Mouse (Mus musculus) lung, embryonic 15.5 days (tissue): ENCODE results near the gene Celsr2. TPM values are rescaled to one million over a fixed set of nuclear protein-coding genes. Genes with fewer than 3 reads are reported as not detected.
A peak's percentile ranks its signal among the peaks of the same experiment; 100 is the strongest.

Experiments used
- ATAC-seq: fragments of 200-750 bp; cut with Nextera tagmentation; 2 replicates; pipeline ENCODE4 v1.8.0; 2017; ENCODE audit warnings: moderate number of reproducible peaks, borderline replicate concordance; ENCODE audit not compliant: low FRiP score, low TSS enrichment; ENCODE audit errors: extremely low read depth
- H3K27ac ChIP-seq: fragments of 300-500 bp; sonication (generic); 2 replicates; pipeline ENCODE4 v1.5.1; 2015; ENCODE audit warnings: moderate library complexity, mild to moderate bottlenecking, inconsistent platforms
- H3K27me3 ChIP-seq: fragments of 300-500 bp; sonication (generic); 2 replicates; pipeline ENCODE4 v1.6.1; 2015; ENCODE audit warnings: inconsistent platforms
- H3K36me3 ChIP-seq: fragments of 300-500 bp; sonication (generic); 2 replicates; pipeline ENCODE4 v1.6.1; 2015; ENCODE audit warnings: inconsistent platforms
- H3K4me1 ChIP-seq: fragments of 300-500 bp; sonication (generic); 2 replicates; pipeline ENCODE4 v1.6.1; 2015; ENCODE audit warnings: inconsistent platforms
- H3K4me2 ChIP-seq: fragments of 300-500 bp; sonication (generic); 2 replicates; pipeline ENCODE4 v1.6.1; 2015; ENCODE audit warnings: inconsistent platforms, mild to moderate bottlenecking, moderate library complexity
- H3K4me3 ChIP-seq: fragments of 300-500 bp; sonication (generic); 2 replicates; pipeline ENCODE4 v1.5.1; 2015; ENCODE audit warnings: mild to moderate bottlenecking, inconsistent platforms
- H3K9ac ChIP-seq: fragments of 300-500 bp; sonication (generic); 2 replicates; pipeline ENCODE4 v1.6.1; 2015; ENCODE audit warnings: inconsistent platforms
- H3K9me3 ChIP-seq: fragments of 300-500 bp; sonication (generic); 2 replicates; pipeline ENCODE4 v1.6.1; 2016; ENCODE audit warnings: inconsistent platforms
- WGBS: fragments of 180-500 bp; shearing (Covaris S2); methylation state at CpG from one replicate; pipeline ENCODE4 v1.1.7; 2015; 5-methylcytosine and 5-hydroxymethylcytosine counted together
- polyA plus RNA-seq: library from polyadenylated mRNA; unstranded; fragments of >200 nt; fragmentation: Nextera tagmentation; extraction: Ambion mirVana; gene quantifications from 2 replicates; pipeline ENCODE4 v1.2.1, GENCODE M21; 2015

The Celsr2 gene
- polyA plus RNA-seq, result 7.5 and 8.5 TPM in 2 replicates

GRCm38 (mm10) chr3:108414857-108415830, at the start of gene Celsr2:
TSS of gene Celsr2 (minus strand) at chr3:108415552.
- peak; percentile 21; the same call in 1 of the 2 replicates for ATAC-seq
- Histone ChIP-seq H3K4me2 (peak within 1 kb of the TSS; percentile 98), H3K27ac (peak within 1 kb of the TSS; percentile 60), H3K4me1 (peaks cover 24% of the 10 kb centered on the region), H3K9me3 (no peaks in the 10 kb centered on the region), H3K4me3 (peak within 1 kb of the TSS; percentile 69), H3K27me3 (peaks cover 12% of the 10 kb centered on the region), H3K36me3 (peaks cover 23% of the 10 kb centered on the region), H3K9ac (peak within 1 kb of the TSS; percentile 56)
- 5% methylated on average over 61 of the region's 67 CpGs for WGBS

- no peak overlapping the region for H3K4me3 ChIP-seq
- H3K27me3 ChIP-seq, result no peaks in the 10 kb centered on the region
- H3K4me2 ChIP-seq, result peak overlapping the region; percentile 33
- peak overlapping the region; percentile 3; the same call in 1 of the 2 replicates for H3K27ac ChIP-seq
- no peak overlapping the region for H3K9ac ChIP-seq
- peak; percentile 35; the same call in 1 of the 2 replicates for ATAC-seq
- H3K4me1 ChIP-seq, result peaks cover 9% of the 10 kb centered on the region
- WGBS, result 20% methylated on average over 10 of the region's 10 CpGs
- H3K36me3 ChIP-seq, result no peaks in the 10 kb centered on the region
- no peaks in the 10 kb centered on the region for H3K9me3 ChIP-seq
These were observed 43.5 kb upstream of the Celsr2 start for GRCm38 (mm10) chr3:108458866-108459265.

GRCm38 (mm10) chr3:108458380-108458779, 43.0 kb upstream of the Celsr2 start:
- peaks cover 9% of the 10 kb centered on the region for H3K4me1 ChIP-seq
- peak overlapping the region; percentile 33 for H3K4me2 ChIP-seq
- no peak overlapping the region for H3K9ac ChIP-seq
- H3K36me3 ChIP-seq, result no peaks in the 10 kb centered on the region
- WGBS, result 38% methylated on average over 14 of the region's 14 CpGs
- no peaks in the 10 kb centered on the region for H3K9me3 ChIP-seq
- H3K27ac ChIP-seq, result peak overlapping the region; percentile 3; the same call in 1 of the 2 replicates
- no peaks in the 10 kb centered on the region for H3K27me3 ChIP-seq
- H3K4me3 ChIP-seq, result no peak overlapping the region
- ATAC-seq, result no peak; the same call in 1 of the 2 replicates

DNA sequence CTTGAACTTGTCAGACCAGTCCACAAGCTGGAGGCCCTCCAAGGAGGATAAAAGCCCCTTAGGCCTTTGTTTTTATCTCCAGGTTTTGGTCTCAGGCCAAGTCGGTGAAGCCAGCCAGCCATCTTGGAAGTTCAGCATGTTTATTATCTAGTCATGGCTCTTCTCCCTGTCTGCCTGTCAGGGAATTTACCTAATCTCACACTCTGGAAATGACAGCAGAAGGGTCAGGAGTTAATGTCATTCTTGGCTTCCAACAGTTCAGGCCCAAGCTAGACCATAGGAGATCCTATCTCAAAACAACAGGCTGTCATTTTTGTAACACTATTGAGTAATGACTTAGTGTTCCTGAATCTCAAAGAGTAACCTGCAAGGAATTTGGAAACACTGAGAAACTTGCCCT, 38.8 kb upstream of the Celsr2 start:
- no peak overlapping the region for H3K9ac ChIP-seq
- H3K27me3 ChIP-seq, result no peaks in the 10 kb centered on the region
- H3K27ac ChIP-seq, result no peak overlapping the region
- H3K4me3 ChIP-seq, result no peak overlapping the region
- H3K9me3 ChIP-seq, result no peaks in the 10 kb centered on the region
- 63% methylated on average over 1 of the region's 1 CpGs for WGBS
- peaks cover 9% of the 10 kb centered on the region for H3K4me1 ChIP-seq
- H3K4me2 ChIP-seq, result no peak overlapping the region
- H3K36me3 ChIP-seq, result no peaks in the 10 kb centered on the region
- ATAC-seq, result no peak

- Histone ChIP-seq H3K4me3 (no peak overlapping the region), H3K9ac (no peak overlapping the region), H3K27me3 (no peaks in the 10 kb centered on the region), H3K4me2 (no peak overlapping the region), H3K27ac (no peak overlapping the region), H3K9me3 (no peaks in the 10 kb centered on the region), H3K4me1 (no peaks in the 10 kb centered on the region), H3K36me3 (no peaks in the 10 kb centered on the region)
- no peak for ATAC-seq
- 80% methylated on average over 2 of the region's 2 CpGs for WGBS
These were observed 36.6 kb upstream of the Celsr2 start for GRCm38 (mm10) chr3:108451969-108452368.

GRCm38 (mm10) chr3:108445366-108445705, 30.0 kb upstream of the Celsr2 start:
- ATAC-seq, result no peak
- H3K4me2 ChIP-seq, result peak overlapping the region; percentile 82
- peak overlapping the region; percentile 78 for H3K27ac ChIP-seq
- no peaks in the 10 kb centered on the region for H3K27me3 ChIP-seq
- peak overlapping the region; percentile 66; the same call in 1 of the 2 replicates for H3K9ac ChIP-seq
- no peaks in the 10 kb centered on the region for H3K9me3 ChIP-seq
- H3K4me1 ChIP-seq, result peaks cover 23% of the 10 kb centered on the region
- peak overlapping the region; percentile 75 for H3K4me3 ChIP-seq
- WGBS, result 16% methylated on average over 6 of the region's 6 CpGs
- H3K36me3 ChIP-seq, result no peaks in the 10 kb centered on the region

DNA sequence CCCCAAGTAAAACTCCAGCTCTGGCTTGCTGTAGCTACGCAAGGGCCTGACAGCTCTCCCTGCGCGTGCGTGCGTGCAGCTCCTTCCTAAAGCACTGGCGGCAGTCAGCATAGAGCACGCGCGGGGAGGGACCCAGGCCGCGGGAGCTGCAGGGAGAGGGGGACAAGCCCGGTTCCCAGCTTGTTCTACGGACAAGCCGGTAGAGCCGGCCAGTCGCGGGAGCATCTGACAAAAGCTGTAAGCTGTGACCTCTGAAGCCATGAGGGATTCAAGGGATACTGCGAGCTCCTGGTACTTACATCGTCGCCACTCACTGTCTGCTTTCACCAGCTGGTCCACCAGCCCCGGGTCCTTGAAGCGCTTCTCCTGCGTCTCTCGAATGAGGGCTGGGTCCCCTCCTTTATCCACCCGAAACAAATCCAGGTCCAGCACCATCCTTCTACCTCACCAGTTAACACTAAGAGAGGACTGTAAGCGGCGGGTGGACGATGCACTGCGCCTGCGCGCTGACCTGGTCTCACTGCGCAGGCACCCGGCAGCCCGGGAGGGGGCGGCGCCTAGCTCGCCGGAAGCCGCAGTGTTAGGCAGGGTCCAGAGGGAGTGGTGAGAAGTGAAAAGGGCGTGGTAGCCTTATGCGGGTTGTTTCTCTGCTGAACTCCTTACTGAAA, 29.5 kb upstream of the Celsr2 start, which contains the start of gene Sars:
Gene Sars (minus strand): TSS at position 512 of the 668 bp plus-strand sequence.
- H3K27me3 ChIP-seq, result no peaks in the 10 kb centered on the region
- peak within 1 kb of the TSS; percentile 82 for H3K4me2 ChIP-seq
- peak within 1 kb of the TSS; percentile 66 for H3K9ac ChIP-seq
- H3K4me1 ChIP-seq, result peaks cover 23% of the 10 kb centered on the region
- no peaks in the 10 kb centered on the region for H3K9me3 ChIP-seq
- peak within 1 kb of the TSS; percentile 75 for H3K4me3 ChIP-seq
- ATAC-seq, result peak; percentile 98
- WGBS, result under 1% methylated on average over 41 of the region's 41 CpGs
- H3K36me3 ChIP-seq, result no peaks in the 10 kb centered on the region
- H3K27ac ChIP-seq, result peak within 1 kb of the TSS; percentile 78

- Histone ChIP-seq H3K4me1 (peaks cover 23% of the 10 kb centered on the region), H3K9me3 (no peaks in the 10 kb centered on the region), H3K27me3 (no peaks in the 10 kb centered on the region), H3K27ac (peak overlapping the region; percentile 29; the same call in 1 of the 2 replicates), H3K9ac (peak overlapping the region; percentile 66), H3K36me3 (no peaks in the 10 kb centered on the region), H3K4me3 (peak overlapping the region; percentile 75), H3K4me2 (peak overlapping the region; percentile 82)
- no peak for ATAC-seq
- WGBS, result 12% methylated on average over 8 of the region's 8 CpGs
These were observed 28.7 kb upstream of the Celsr2 start for GRCm38 (mm10) chr3:108444029-108444428.

DNA sequence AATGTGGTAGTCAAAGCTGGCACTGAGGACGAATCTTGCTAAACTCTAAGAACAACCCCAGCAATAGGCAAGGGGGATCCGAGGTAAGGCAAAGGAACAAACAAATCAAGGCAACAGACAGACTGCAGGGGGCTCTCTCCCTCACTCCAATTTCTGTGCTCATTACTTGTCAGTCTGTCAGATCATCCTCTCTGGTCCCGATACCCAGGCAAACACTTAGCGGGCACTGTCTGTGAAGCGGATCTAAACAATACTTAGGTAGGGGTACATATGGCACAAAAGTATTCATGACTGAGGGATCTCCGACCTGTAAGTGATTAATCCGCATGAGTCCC, 21.0 kb upstream of the Celsr2 start:
- no peak overlapping the region for H3K4me3 ChIP-seq
- H3K9ac ChIP-seq, result no peak overlapping the region
- H3K4me2 ChIP-seq, result no peak overlapping the region
- H3K9me3 ChIP-seq, result no peaks in the 10 kb centered on the region
- ATAC-seq, result no peak
- H3K36me3 ChIP-seq, result peaks cover 43% of the 10 kb centered on the region
- H3K4me1 ChIP-seq, result no peaks in the 10 kb centered on the region
- WGBS, result 82% methylated on average over 7 of the region's 7 CpGs
- H3K27ac ChIP-seq, result no peak overlapping the region
- H3K27me3 ChIP-seq, result no peaks in the 10 kb centered on the region

DNA sequence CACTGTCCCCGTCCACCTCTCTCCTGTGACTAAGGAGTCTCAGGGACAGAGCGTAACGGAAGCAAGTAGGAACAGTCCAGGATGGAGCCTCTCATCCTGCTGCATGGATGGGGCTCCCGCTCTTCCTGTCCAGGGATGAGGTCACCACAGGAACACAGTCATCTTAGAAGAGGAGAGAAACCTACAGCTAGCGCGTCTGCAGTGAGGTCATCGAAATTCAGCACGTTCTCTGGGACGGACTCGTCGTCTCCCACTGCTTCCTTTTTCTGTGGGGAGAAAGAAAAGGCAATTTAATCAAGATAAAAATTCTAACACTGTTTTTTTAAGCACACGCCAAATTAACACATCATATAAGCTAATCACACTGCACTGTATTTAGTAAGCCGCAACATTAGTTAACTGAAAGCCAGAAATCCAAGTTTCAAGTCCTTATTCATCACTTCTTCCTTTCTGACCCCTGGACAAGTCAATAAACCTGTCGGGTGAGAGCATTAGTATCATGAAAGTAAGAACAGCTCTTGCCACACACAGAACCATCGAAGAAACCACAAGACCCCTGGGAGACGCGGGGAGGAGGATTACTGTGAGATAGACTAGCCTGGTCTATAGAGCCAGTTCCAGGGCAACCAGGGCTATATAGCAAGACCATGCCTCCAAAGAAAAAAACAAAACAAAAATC, 20.5 kb upstream of the Celsr2 start:
- no peak overlapping the region for H3K4me2 ChIP-seq
- H3K4me3 ChIP-seq, result no peak overlapping the region
- H3K9ac ChIP-seq, result no peak overlapping the region
- ATAC-seq, result peak; percentile 59; the same call in 1 of the 2 replicates
- WGBS, result 79% methylated on average over 17 of the region's 17 CpGs
- H3K27me3 ChIP-seq, result no peaks in the 10 kb centered on the region
- H3K4me1 ChIP-seq, result no peaks in the 10 kb centered on the region
- no peaks in the 10 kb centered on the region for H3K9me3 ChIP-seq
- peaks cover 48% of the 10 kb centered on the region for H3K36me3 ChIP-seq
- H3K27ac ChIP-seq, result no peak overlapping the region

DNA sequence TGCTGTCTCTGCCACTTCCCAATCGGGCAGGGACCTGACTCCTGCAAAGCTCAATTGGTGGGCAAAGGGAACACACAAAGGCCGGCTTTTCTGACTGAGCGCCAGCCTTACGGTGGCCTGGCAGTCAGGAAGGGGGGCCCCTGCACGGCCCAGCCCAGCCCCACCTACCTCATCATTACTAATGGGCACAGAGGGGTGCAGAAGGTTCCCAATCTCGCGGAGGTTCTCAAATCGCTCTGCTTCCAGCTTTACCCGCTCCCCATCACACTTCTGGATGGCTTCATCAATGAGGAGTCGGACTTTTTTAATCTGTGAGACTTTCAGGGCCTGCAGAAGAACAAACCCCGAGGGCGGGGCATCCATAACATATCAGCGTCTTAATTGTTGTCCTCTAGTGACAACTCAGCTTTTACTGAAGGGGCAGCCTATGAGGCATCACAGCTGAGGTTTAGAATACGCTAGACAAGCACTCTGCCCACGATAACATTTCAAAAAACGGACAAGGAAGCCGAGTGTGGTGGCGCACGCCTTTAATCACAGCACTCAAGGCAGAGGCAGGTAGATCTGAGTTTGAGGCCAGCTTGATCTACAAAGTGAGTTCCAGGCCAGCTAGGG, 18.6 kb upstream of the Celsr2 start:
- Histone ChIP-seq H3K4me3 (no peak overlapping the region), H3K36me3 (peaks cover 63% of the 10 kb centered on the region), H3K27ac (no peak overlapping the region), H3K4me2 (no peak overlapping the region), H3K4me1 (no peaks in the 10 kb centered on the region), H3K27me3 (no peaks in the 10 kb centered on the region), H3K9me3 (no peaks in the 10 kb centered on the region), H3K9ac (no peak overlapping the region)
- WGBS, result 65% methylated on average over 19 of the region's 19 CpGs
- ATAC-seq, result no peak
